Mouse (Mus musculus): ENCODE results near the gene Nrf1.

DNA sequence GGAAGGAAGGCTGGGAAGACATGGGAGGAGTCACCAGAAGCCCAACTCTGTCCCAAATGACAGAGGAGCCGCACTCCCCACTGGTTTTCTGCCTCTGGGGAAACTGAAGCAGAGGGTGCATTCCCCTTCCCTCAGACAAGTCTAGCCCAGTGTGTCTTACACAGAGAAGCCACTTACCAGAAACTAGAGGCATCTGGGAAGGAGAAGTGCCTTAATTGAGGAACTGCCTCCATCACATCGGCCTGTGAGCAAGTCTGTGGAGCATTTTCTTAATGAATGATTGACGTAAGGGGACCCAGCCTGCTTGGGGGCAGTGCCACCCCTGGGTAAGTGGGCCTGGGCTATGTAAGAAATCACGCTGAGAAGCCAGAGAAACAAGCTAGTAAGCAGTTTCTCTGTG lies 49.0 kb upstream of the Nrf1 start:
- no peak for TF ChIP-seq CTCF (IDR thresholded peaks at IDR 0.05; ENCODE audit: low read depth)
- TF ChIP-seq EP300 (IDR thresholded peaks at IDR 0.05; ENCODE audit: low read depth) = no peak

Measured in liver, embryonic 14.5 days (tissue).